Mouse (Mus musculus): ENCODE measurements around the gene Abhd15.

GRCm38 (mm10) chr11:77498261-77499139 lies 16.4 kb upstream of the Abhd15 start:
- TF ChIP-seq CTCF (IDR thresholded peaks at IDR 0.05; ENCODE audit: insufficient read depth, low read length) (no peak), POLR2A (IDR thresholded peaks at IDR 0.05; ENCODE audit: borderline replicate concordance, extremely low read depth, low read depth, low read length) (no peak)

Measured in lung, adult 2 months (tissue).